Comparison of ENCODE assay signal across 8 mouse cellular contexts in genomic region chr9:108489702-108490558, GRCm38 (mm10). TPM values are rescaled to one million over a fixed set of nuclear protein-coding genes. Genes with fewer than 3 reads are reported as not detected.
DNase-seq lines count a peak whose midpoint lies in the region; ATAC-seq and TF ChIP-seq lines count a peak whose summit lies in the region.

No protein-coding gene starts in this region.

- peak overlapping the region; percentile 97; the same call in 1 of the 2 replicates for H3K9ac ChIP-seq in kidney, embryonic 15.5 days
- peak overlapping the region; percentile 97 for H3K9ac ChIP-seq in hindbrain, embryonic 12.5 days
- peak overlapping the region; percentile 72 for H3K9ac ChIP-seq in midbrain, embryonic 13.5 days (replicated peaks)

- peaks cover 21% of the 10 kb centered on the region for H3K4me1 ChIP-seq in kidney, embryonic 15.5 days
- peaks cover 5% of the 10 kb centered on the region for H3K4me1 ChIP-seq in bone marrow, adult 2 months (ENCODE audit: control insufficient read depth, insufficient read depth, low read length)
- H3K4me1 ChIP-seq in hindbrain, embryonic 12.5 days, result peaks cover 25% of the 10 kb centered on the region
- peaks cover 27% of the 10 kb centered on the region for H3K4me1 ChIP-seq in midbrain, embryonic 13.5 days (replicated peaks)

- H3K4me3 ChIP-seq in kidney, embryonic 15.5 days (replicated peaks), result peak overlapping the region; percentile 99
- H3K4me3 ChIP-seq in bone marrow, adult 2 months (replicated peaks; ENCODE audit: control insufficient read depth, low read depth, low read length), result peak overlapping the region; percentile 86
- peak overlapping the region; percentile 97 for H3K4me3 ChIP-seq in hindbrain, embryonic 12.5 days
- peak overlapping the region; percentile 91 for H3K4me3 ChIP-seq in midbrain, embryonic 13.5 days (replicated peaks)

- ATAC-seq in kidney, embryonic 15.5 days (replicated peaks; ENCODE audit: low FRiP score), result peak; percentile 19; the same call in 1 of the 2 replicates
- ATAC-seq in hindbrain, embryonic 12.5 days (ENCODE audit: low FRiP score), result peak; percentile 73; the same call in 1 of the 2 replicates
- ATAC-seq in midbrain, embryonic 13.5 days, result peak; percentile 81

- H3K9me3 ChIP-seq in kidney, embryonic 15.5 days (replicated peaks), result no peaks in the 10 kb centered on the region
- H3K9me3 ChIP-seq in hindbrain, embryonic 12.5 days (replicated peaks), result no peaks in the 10 kb centered on the region
- H3K9me3 ChIP-seq in midbrain, embryonic 13.5 days, result no peaks in the 10 kb centered on the region

- H3K4me2 ChIP-seq in kidney, embryonic 15.5 days, result peak overlapping the region; percentile 72
- H3K4me2 ChIP-seq in hindbrain, embryonic 12.5 days (replicated peaks), result peak overlapping the region; percentile 91
- H3K4me2 ChIP-seq in midbrain, embryonic 13.5 days (replicated peaks), result peak overlapping the region; percentile 98

- H3K27me3 ChIP-seq in kidney, embryonic 15.5 days, result no peaks in the 10 kb centered on the region
- no peaks in the 10 kb centered on the region for H3K27me3 ChIP-seq in hindbrain, embryonic 12.5 days
- no peaks in the 10 kb centered on the region for H3K27me3 ChIP-seq in midbrain, embryonic 13.5 days

- TF ChIP-seq POLR2A in bone marrow, adult 2 months (IDR thresholded peaks at IDR 0.05; ENCODE audit: borderline replicate concordance, control insufficient read depth, low read depth, low read length), result no peak

- peaks cover 79% of the 10 kb centered on the region for H3K36me3 ChIP-seq in kidney, embryonic 15.5 days
- peaks cover 65% of the 10 kb centered on the region for H3K36me3 ChIP-seq in hindbrain, embryonic 12.5 days
- H3K36me3 ChIP-seq in midbrain, embryonic 13.5 days, result peaks cover 58% of the 10 kb centered on the region

- TF ChIP-seq CTCF in bone marrow, adult 2 months (IDR thresholded peaks at IDR 0.05; ENCODE audit: control insufficient read depth, insufficient read depth, low read length), result no peak

- DNase-seq in kidney, adult 18-20 months, result no peak
- DNase-seq in retina, embryonic 14.5 days (ENCODE audit: low spot score), result no peak
- DNase-seq in ovary, postnatal 10 days (ENCODE audit: low spot score), result no peak
- no peak for DNase-seq in right cerebral cortex, postnatal 36 days (ENCODE audit: low spot score in 2 of 2)

- peak overlapping the region; percentile 98 for H3K27ac ChIP-seq in kidney, embryonic 15.5 days
- peak overlapping the region; percentile 96 for H3K27ac ChIP-seq in bone marrow, adult 2 months (ENCODE audit: control insufficient read depth, insufficient read depth, low read depth, low read length, poor library complexity)
- H3K27ac ChIP-seq in hindbrain, embryonic 12.5 days, result peak overlapping the region; percentile 95
- peak overlapping the region; percentile 95 for H3K27ac ChIP-seq in midbrain, embryonic 13.5 days

- 59% methylated on average over 26 of the region's 26 CpGs for WGBS in kidney, embryonic 15.5 days
- 41% methylated on average over 26 of the region's 26 CpGs for WGBS in bone marrow, adult 2 months
- 68% methylated on average over 26 of the region's 26 CpGs for WGBS in hindbrain, embryonic 12.5 days
- WGBS in midbrain, embryonic 13.5 days, result 68% methylated on average over 26 of the region's 26 CpGs

RNA-seq across cellular contexts. Expression of gene Usp19, which starts 0.5 kb away (rescaled TPM):
- polyA plus RNA-seq in kidney, embryonic 15.5 days (2015; fragmentation: Nextera tagmentation; extraction: Ambion mirVana), result 69.3 and 78.8 TPM in 2 replicates
- 42.0 and 94.4 TPM in 2 replicates for polyA plus RNA-seq in bone marrow, adult 2 months (2011; ENCODE audit: insufficient read depth, insufficient read length, low replicate concordance, missing spikeins)
- polyA plus RNA-seq in hindbrain, embryonic 12.5 days (2016; fragmentation: Nextera tagmentation; extraction: Ambion mirVana), result 107 and 112 TPM in 2 replicates
- polyA plus RNA-seq in midbrain, embryonic 13.5 days (2015; fragmentation: Nextera tagmentation; extraction: Ambion mirVana), result 75.9 and 91.9 TPM in 2 replicates

RNA-seq across cellular contexts. Expression of gene Lamb2, which starts 10.4 kb away (rescaled TPM):
- polyA plus RNA-seq in kidney, embryonic 15.5 days (2015; fragmentation: Nextera tagmentation; extraction: Ambion mirVana), result 48.8 and 56.6 TPM in 2 replicates
- polyA plus RNA-seq in bone marrow, adult 2 months (2011; ENCODE audit: insufficient read depth, insufficient read length, low replicate concordance, missing spikeins), result 3.8 and 9.0 TPM in 2 replicates
- polyA plus RNA-seq in hindbrain, embryonic 12.5 days (2016; fragmentation: Nextera tagmentation; extraction: Ambion mirVana), result 44.1 and 44.8 TPM in 2 replicates
- 20.0 and 24.1 TPM in 2 replicates for polyA plus RNA-seq in midbrain, embryonic 13.5 days (2015; fragmentation: Nextera tagmentation; extraction: Ambion mirVana)

RNA-seq across cellular contexts. Expression of gene Qars, which starts 17.6 kb away (rescaled TPM):
- polyA plus RNA-seq in kidney, embryonic 15.5 days (2015; fragmentation: Nextera tagmentation; extraction: Ambion mirVana), result 105 and 111 TPM in 2 replicates
- polyA plus RNA-seq in bone marrow, adult 2 months (2011; ENCODE audit: insufficient read depth, insufficient read length, low replicate concordance, missing spikeins), result 76.9 and 170 TPM in 2 replicates
- polyA plus RNA-seq in hindbrain, embryonic 12.5 days (2016; fragmentation: Nextera tagmentation; extraction: Ambion mirVana), result 82.9 and 94.0 TPM in 2 replicates
- 70.2 and 70.5 TPM in 2 replicates for polyA plus RNA-seq in midbrain, embryonic 13.5 days (2015; fragmentation: Nextera tagmentation; extraction: Ambion mirVana)

RNA-seq across cellular contexts. Expression of gene Qrich1, which starts 26.7 kb away (rescaled TPM):
- polyA plus RNA-seq in kidney, embryonic 15.5 days (2015; fragmentation: Nextera tagmentation; extraction: Ambion mirVana), result 122 and 125 TPM in 2 replicates
- 29.4 and 50.5 TPM in 2 replicates for polyA plus RNA-seq in bone marrow, adult 2 months (2011; ENCODE audit: insufficient read depth, insufficient read length, low replicate concordance, missing spikeins)
- polyA plus RNA-seq in hindbrain, embryonic 12.5 days (2016; fragmentation: Nextera tagmentation; extraction: Ambion mirVana), result 162 and 171 TPM in 2 replicates
- 141 and 146 TPM in 2 replicates for polyA plus RNA-seq in midbrain, embryonic 13.5 days (2015; fragmentation: Nextera tagmentation; extraction: Ambion mirVana)

RNA-seq across cellular contexts. Expression of gene Klhdc8b, which starts 28.5 kb away (rescaled TPM):
- polyA plus RNA-seq in kidney, embryonic 15.5 days (2015; fragmentation: Nextera tagmentation; extraction: Ambion mirVana), result 31.0 and 37.8 TPM in 2 replicates
- polyA plus RNA-seq in bone marrow, adult 2 months (2011; ENCODE audit: insufficient read depth, insufficient read length, low replicate concordance, missing spikeins), result 8.1 and 18.3 TPM in 2 replicates
- polyA plus RNA-seq in hindbrain, embryonic 12.5 days (2016; fragmentation: Nextera tagmentation; extraction: Ambion mirVana), result 57.7 and 57.9 TPM in 2 replicates
- 75.7 and 84.8 TPM in 2 replicates for polyA plus RNA-seq in midbrain, embryonic 13.5 days (2015; fragmentation: Nextera tagmentation; extraction: Ambion mirVana)

Comparison
In these comparisons a context has a peak if more than half of its experiments do, and no peak if none do; other contexts are left out.
1. ATAC-seq: peak in every context shown above with its lines; median percentile 81 in midbrain, embryonic 13.5 days; 73 in hindbrain, embryonic 12.5 days; 19 in kidney, embryonic 15.5 days.